Mouse (Mus musculus): ENCODE measurements around the gene Acadl.

- peak; percentile 58 for TF ChIP-seq POLR2A (IDR thresholded peaks at IDR 0.05; ENCODE audit: control insufficient read depth, low read depth, low read length)
- no peak for TF ChIP-seq CTCF (IDR thresholded peaks at IDR 0.05; ENCODE audit: control insufficient read depth, insufficient read depth, insufficient replicate concordance, low read depth, low read length)
Measured at GRCm38 (mm10) chr1:66817453-66817839, 45.6 kb downstream of the Acadl start, which contains the start of gene Kansl1l.

Measured in testis, adult 2 months (tissue).